ENCODE assay signal across 10 mouse cellular contexts in the genomic region with DNA sequence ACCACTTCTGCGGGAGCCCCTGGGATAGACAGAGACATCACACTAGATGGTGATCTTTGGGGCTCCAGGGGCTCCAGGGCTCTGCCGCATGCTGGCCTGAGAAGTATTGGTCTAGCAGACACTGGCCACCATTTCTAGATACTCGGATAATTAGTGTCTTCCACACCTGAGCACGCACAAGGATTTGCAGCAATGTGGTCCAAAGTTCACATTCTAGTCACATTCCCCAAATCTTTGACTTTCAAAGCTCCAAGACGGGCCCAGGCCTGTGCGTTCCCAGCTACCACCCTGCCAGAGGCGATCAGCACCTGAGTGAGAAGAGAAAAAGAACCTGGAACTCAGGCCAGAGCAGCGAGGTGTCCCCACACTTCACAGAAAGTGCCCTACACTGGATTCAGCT. TPM values are rescaled to one million over a fixed set of nuclear protein-coding genes. Genes with fewer than 3 reads are reported as not detected.
DNase-seq lines count a peak whose midpoint lies in the region; ATAC-seq lines count a peak whose summit lies in the region.
"Had no signal": no experiment of that assay in that cellular context is flagged by ENCODE, and none has a peak within 500 bp of the region (broad histone marks: within the 10 kb centered on the region; RNA-seq: fewer than 3 reads in every experiment).

No protein-coding gene starts in this region.

- no peak overlapping the region for H3K4me3 ChIP-seq in kidney, embryonic 14.5 days (ENCODE audit: low read length)
- H3K4me3 ChIP-seq in kidney, embryonic 15.5 days (replicated peaks): no peak overlapping the region
- H3K4me3 ChIP-seq: embryonic facial prominence, embryonic 13.5 days; gastrocnemius, adult 2 months had no signal

- no peak for ATAC-seq in cerebellum, adult (ENCODE audit: insufficient number of reproducible peaks, low FRiP score, low TSS enrichment)
- no peak for ATAC-seq in kidney, embryonic 14.5 days (ENCODE audit: low FRiP score, low TSS enrichment)
- ATAC-seq in common myeloid progenitor, adult 5-6 weeks (replicated peaks; ENCODE audit: low read depth, poor library complexity, severe bottlenecking): peak; percentile 12; the same call in 1 of the 2 replicates
- 0 out of 2 replicates have a peak, but pooled peaks have one; percentile 26 for ATAC-seq in kidney, embryonic 15.5 days (replicated peaks; ENCODE audit: low FRiP score)

- H3K9ac ChIP-seq in kidney, embryonic 14.5 days (ENCODE audit: low read depth, low read length): no peak overlapping the region
- no peak overlapping the region for H3K9ac ChIP-seq in kidney, embryonic 15.5 days
- H3K9ac ChIP-seq: embryonic facial prominence, embryonic 13.5 days had no signal

- no peak overlapping the region for H3K4me2 ChIP-seq in kidney, embryonic 14.5 days (replicated peaks; ENCODE audit: low read depth, low read length)
- no peak overlapping the region for H3K4me2 ChIP-seq in kidney, embryonic 15.5 days
- H3K4me2 ChIP-seq: embryonic facial prominence, embryonic 13.5 days had no signal

- H3K27ac ChIP-seq in kidney, embryonic 14.5 days (ENCODE audit: low read depth, low read length): no peak overlapping the region
- 0 out of 2 replicates have a peak overlapping the region, but pooled peaks have one; percentile 32 for H3K27ac ChIP-seq in kidney, embryonic 15.5 days
- H3K27ac ChIP-seq: embryonic facial prominence, embryonic 13.5 days had no signal

- DNase-seq in cerebellum, postnatal 25 days: peak; percentile 49 to 53
- peak; percentile 64 for DNase-seq in kidney, adult 11 months
- no peak for DNase-seq in adrenal gland, adult 2 months
- no peak for DNase-seq in thymus, adult 18-20 months

- no peaks in the 10 kb centered on the region for H3K4me1 ChIP-seq in kidney, embryonic 14.5 days (ENCODE audit: control insufficient read depth, insufficient read depth, low read length)
- H3K4me1 ChIP-seq in kidney, embryonic 15.5 days: no peaks in the 10 kb centered on the region
- H3K4me1 ChIP-seq: embryonic facial prominence, embryonic 13.5 days had no signal

- no peaks in the 10 kb centered on the region for H3K27me3 ChIP-seq in kidney, embryonic 14.5 days (ENCODE audit: control insufficient read depth, insufficient read depth, low read length)
- no peaks in the 10 kb centered on the region for H3K27me3 ChIP-seq in kidney, embryonic 15.5 days
- H3K27me3 ChIP-seq: embryonic facial prominence, embryonic 13.5 days had no signal

- peaks cover 25% of the 10 kb centered on the region; the same call in 1 of the 2 replicates for H3K36me3 ChIP-seq in kidney, embryonic 14.5 days (ENCODE audit: control insufficient read depth, insufficient read depth, low read length)
- peaks cover 47% of the 10 kb centered on the region for H3K36me3 ChIP-seq in kidney, embryonic 15.5 days

- WGBS in kidney, embryonic 14.5 days: 76% methylated on average over 8 of the region's 8 CpGs
- 65% methylated on average over 8 of the region's 8 CpGs for WGBS in kidney, embryonic 15.5 days

- H3K9me3 ChIP-seq in kidney, embryonic 14.5 days (ENCODE audit: control insufficient read depth, low read length): no peaks in the 10 kb centered on the region
- no peaks in the 10 kb centered on the region for H3K9me3 ChIP-seq in kidney, embryonic 15.5 days (replicated peaks)
- H3K9me3 ChIP-seq: embryonic facial prominence, embryonic 13.5 days had no signal

RNA-seq across cellular contexts. Expression of a gene that starts 25.6 kb away (rescaled TPM):
- polyA plus RNA-seq in kidney, embryonic 14.5 days (2014; fragmentation: Nextera tagmentation; extraction: Ambion mirVana): 52.3 and 69.6 TPM in 2 replicates
- 33.3 and 53.9 TPM in 2 replicates for total RNA-seq in common myeloid progenitor, adult 5-6 weeks (2017)
- 66.1 and 72.0 TPM in 2 replicates for polyA plus RNA-seq in kidney, embryonic 15.5 days (2015; fragmentation: Nextera tagmentation; extraction: Ambion mirVana)
- 10 to 100 TPM; 52.2 to 85.3 TPM for total RNA-seq in adrenal gland, adult 2 months (2021)
- 25.2 and 32.6 TPM in 2 replicates for polyA plus RNA-seq in adrenal gland, adult 2 months (2012; rRNA removed)

RNA-seq across cellular contexts. Expression of a gene that starts 53.3 kb away (rescaled TPM):
- polyA plus RNA-seq in kidney, embryonic 14.5 days (2014; fragmentation: Nextera tagmentation; extraction: Ambion mirVana): 9.4 and 13.5 TPM in 2 replicates
- total RNA-seq in common myeloid progenitor, adult 5-6 weeks (2017): 26.8 and 33.1 TPM in 2 replicates
- polyA plus RNA-seq in kidney, embryonic 15.5 days (2015; fragmentation: Nextera tagmentation; extraction: Ambion mirVana): 20.9 and 21.1 TPM in 2 replicates
- 1 to 10 TPM; 4.6 to 7.5 TPM for total RNA-seq in adrenal gland, adult 2 months (2021)
- 0.85 and 0.93 TPM in 2 replicates for polyA plus RNA-seq in adrenal gland, adult 2 months (2012; rRNA removed)

Comparison
In these comparisons a context has a peak if more than half of its experiments do, and no peak if none do; other contexts are left out.
1. ATAC-seq: peak in common myeloid progenitor, adult 5-6 weeks (single experiment) and kidney, embryonic 15.5 days (single experiment); none in cerebellum, adult (single experiment) and kidney, embryonic 14.5 days (single experiment).
2. DNase-seq: peak in cerebellum, postnatal 25 days (2 of 2) and kidney, adult 11 months (single experiment); none in adrenal gland, adult 2 months (single experiment) and thymus, adult 18-20 months (0 of 2).